Mouse (Mus musculus) adrenal gland, postnatal 25 days (tissue): Measurements from ENCODE around the gene Capn11. TPM values are rescaled to one million over a fixed set of nuclear protein-coding genes. Genes with fewer than 3 reads are reported as not detected.

Source experiments
- DNase-seq: peaks from one replicate; pipeline ENCODE4 v3.0.0; 2021; ENCODE audit warnings: mixed read lengths
- total RNA-seq: library from RNA; stranded (reverse); gene quantifications from 2 replicates; pipeline ENCODE4 v1.2.3, GENCODE M21; 2021

Capn11 gene
- total RNA-seq, 1 experiment from 2014 or later: 0.46 TPM

GRCm38 (mm10) chr17:45681588-45681987 lies 22.5 kb upstream of the Capn11 start:
- no peak for DNase-seq

- no peak for DNase-seq
These were observed 21.4 kb upstream of the Capn11 start for GRCm38 (mm10) chr17:45680391-45680980.

GRCm38 (mm10) chr17:45678106-45678505 lies 19.0 kb upstream of the Capn11 start:
- DNase-seq: peak; percentile 72

GRCm38 (mm10) chr17:45672598-45672997 lies 13.5 kb upstream of the Capn11 start:
- DNase-seq: no peak

GRCm38 (mm10) chr17:45671821-45672220 lies 12.7 kb upstream of the Capn11 start:
- no peak for DNase-seq

GRCm38 (mm10) chr17:45667986-45668385 lies 8.9 kb upstream of the Capn11 start:
- no peak for DNase-seq

GRCm38 (mm10) chr17:45667481-45667880 lies 8.4 kb upstream of the Capn11 start:
- DNase-seq: no peak

GRCm38 (mm10) chr17:45666091-45666490 lies 7.0 kb upstream of the Capn11 start:
- DNase-seq: no peak

GRCm38 (mm10) chr17:45664608-45665007 lies 5.5 kb upstream of the Capn11 start:
- DNase-seq: no peak

- peak; percentile 77 for DNase-seq
These were observed 4.2 kb upstream of the Capn11 start for GRCm38 (mm10) chr17:45663106-45663919.

- DNase-seq: no peak
These were observed 3.3 kb downstream of the Capn11 start for GRCm38 (mm10) chr17:45655820-45656219.

GRCm38 (mm10) chr17:45653233-45653632 lies 5.9 kb downstream of the Capn11 start:
- no peak for DNase-seq

GRCm38 (mm10) chr17:45644185-45644584 lies 14.9 kb downstream of the Capn11 start:
- DNase-seq: no peak

GRCm38 (mm10) chr17:45642701-45643100 lies 16.4 kb downstream of the Capn11 start:
- DNase-seq: peak; percentile 76

- DNase-seq: no peak
These were observed 17.1 kb downstream of the Capn11 start for GRCm38 (mm10) chr17:45641981-45642380.

- no peak for DNase-seq
These were observed 20.4 kb downstream of the Capn11 start for GRCm38 (mm10) chr17:45638596-45639295.

GRCm38 (mm10) chr17:45634033-45634432 lies 25.1 kb downstream of the Capn11 start:
- DNase-seq: no peak

- no peak for DNase-seq
These were observed 27.2 kb downstream of the Capn11 start for GRCm38 (mm10) chr17:45631940-45632339.

GRCm38 (mm10) chr17:45630992-45631391 lies 28.1 kb downstream of the Capn11 start:
- DNase-seq: no peak

GRCm38 (mm10) chr17:45629861-45630694 lies 29.0 kb downstream of the Capn11 start:
- peak; percentile 59 for DNase-seq

GRCm38 (mm10) chr17:45628885-45629855 lies 30.0 kb downstream of the Capn11 start:
- DNase-seq: no peak
